Mouse (Mus musculus) liver, embryonic 14.5 days (tissue): ENCODE data around the gene Iqcc. TPM values are rescaled to one million over a fixed set of nuclear protein-coding genes. Genes with fewer than 3 reads are reported as not detected.

Source experiments
- ATAC-seq: fragments of 200-750 bp; cut with Nextera tagmentation; 2 replicates; pipeline ENCODE4 v1.8.0; 2017; ENCODE audit warnings: moderate number of reproducible peaks, mild to moderate bottlenecking, moderate library complexity; ENCODE audit not compliant: insufficient read depth
- DNase-seq, 3 experiments: peaks; one replicate each; pipeline ENCODE4 v3.0.0-alpha.2; 2012 to 2013; ENCODE audit warnings: low read depth in 3 of 3, low spot score in 3 of 3
- H3K27ac ChIP-seq: fragments of 300-500 bp; sonication (generic); 2 replicates; pipeline ENCODE4 v1.5.1; 2014; ENCODE audit warnings: moderate library complexity, mild to moderate bottlenecking, control low read depth, inconsistent platforms
- H3K27me3 ChIP-seq: fragments of 300-500 bp; sonication (generic); 2 replicates; pipeline ENCODE4 v1.6.1; 2014; ENCODE audit warnings: mild to moderate bottlenecking, low read length, moderate library complexity; ENCODE audit not compliant: control insufficient read depth, insufficient read depth
- H3K36me3 ChIP-seq: fragments of 300-500 bp; sonication (generic); replicated peaks from 2 replicates; pipeline ENCODE4 v1.6.1; 2014; ENCODE audit warnings: low read depth; ENCODE audit not compliant: control insufficient read depth, insufficient read depth
- H3K4me1 ChIP-seq, 2 experiments: fragments of 200-500 bp in 1 of 2; fragments of 300-500 bp in 1 of 2; sonication (generic) in 1 of 2; replicated peaks; 2 replicates each; pipeline ENCODE4 v1.6.1; 2012 to 2014; ENCODE audit warnings: antibody characterized with exemption in 1 of 2, inconsistent platforms in 1 of 2, low read length in 1 of 2; ENCODE audit not compliant: control insufficient read depth in 2 of 2, insufficient read depth in 2 of 2
- H3K4me2 ChIP-seq: fragments of 300-500 bp; sonication (generic); 2 replicates; pipeline ENCODE4 v1.6.1; 2014; ENCODE audit warnings: low read depth, mild to moderate bottlenecking, control low read depth, moderate library complexity
- H3K4me3 ChIP-seq, 2 experiments: fragments of 200-500 bp in 1 of 2; fragments of 300-500 bp in 1 of 2; sonication (generic) in 1 of 2; 2 replicates each; pipeline ENCODE4 v1.5.1; 2012 to 2014; ENCODE audit warnings: low read depth in 2 of 2, low read length in 2 of 2, mild to moderate bottlenecking in 2 of 2, control low read depth in 1 of 2, inconsistent platforms in 1 of 2, moderate library complexity in 1 of 2; ENCODE audit not compliant: insufficient read depth in 1 of 2
- H3K9ac ChIP-seq: fragments of 300-500 bp; sonication (generic); replicated peaks from 2 replicates; pipeline ENCODE4 v1.6.1; 2014; ENCODE audit warnings: mild to moderate bottlenecking, control low read depth, moderate library complexity
- H3K9me3 ChIP-seq: fragments of 300-500 bp; sonication (generic); 2 replicates; pipeline ENCODE4 v1.6.1; 2016; ENCODE audit warnings: low read length, mixed read lengths; ENCODE audit not compliant: control insufficient read depth
- CTCF ChIP-seq: IDR thresholded peaks from 2 replicates; pipeline ENCODE4 v1.5.1; 2016; ENCODE audit warnings: antibody characterized with exemption, low read depth, control low read depth
- EP300 ChIP-seq: IDR thresholded peaks from 2 replicates; pipeline ENCODE4 v1.6.1; 2016; ENCODE audit warnings: antibody characterized with exemption, low read depth
- WGBS: fragments of 180-500 bp; shearing (Covaris S2); extraction: QIAGEN DNeasy Blood & Tissue Kit; methylation state at CpG from one replicate; pipeline ENCODE4 v1.1.7; 2014; ENCODE audit not compliant: insufficient replicate concordance; 5-methylcytosine and 5-hydroxymethylcytosine counted together
- polyA plus RNA-seq, 2 experiments: library from polyadenylated mRNA; depleted of rRNA in 1 of 2; stranded (reverse) in 1 of 2; unstranded in 1 of 2; fragments of >200 nt; fragmentation: Nextera tagmentation in 1 of 2; extraction: Ambion mirVana in 1 of 2; gene quantifications; 2 replicates each; pipeline versions ENCODE4 v1.2.1 to v1.2.3; 2012 to 2014

The Iqcc gene
- polyA plus RNA-seq, 2 experiments, result 7.0 to 8.8 TPM

DNA sequence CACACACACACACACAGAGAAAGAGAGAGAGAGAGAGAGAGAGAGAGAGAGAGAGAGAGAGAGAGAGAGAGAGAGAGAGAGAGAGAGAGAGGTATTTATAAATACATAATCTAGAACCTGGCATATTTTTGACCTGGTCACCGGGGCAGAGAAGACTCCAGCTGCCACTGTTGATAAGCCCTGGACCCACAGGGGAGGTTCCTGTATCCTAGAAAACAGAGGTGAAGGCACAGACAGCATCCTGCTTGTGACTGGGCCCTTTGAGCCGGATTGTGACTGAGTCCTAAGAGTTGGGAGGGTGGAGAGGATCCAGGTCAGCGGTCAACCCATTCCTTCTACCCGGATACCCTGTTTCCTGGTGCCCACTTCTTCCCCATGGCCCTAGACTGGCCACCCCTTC, 30.0 kb downstream of the Iqcc start:
- peaks cover 28% of the 10 kb centered on the region for H3K36me3 ChIP-seq
- ATAC-seq (peak; percentile 75), DNase-seq (peak; percentile 47 to 67 (median 52))
- H3K4me2 ChIP-seq, result peak overlapping the region; percentile 37
- H3K9me3 ChIP-seq, result no peaks in the 10 kb centered on the region
- peak overlapping the region; percentile 82 for H3K27ac ChIP-seq
- WGBS, result 48% methylated on average over 4 of the region's 4 CpGs
- no peak for TF ChIP-seq CTCF
- TF ChIP-seq EP300, result peak; percentile 78
- H3K9ac ChIP-seq, result peak overlapping the region; percentile 6; the same call in 1 of the 2 replicates
- no peaks in the 10 kb centered on the region for H3K27me3 ChIP-seq
- H3K4me1 ChIP-seq, result peaks cover 15 to 36% of the 10 kb centered on the region in 2 experiments
- H3K4me3 ChIP-seq, result no peak overlapping the region; a peak in 1 of 4 replicates

DNA sequence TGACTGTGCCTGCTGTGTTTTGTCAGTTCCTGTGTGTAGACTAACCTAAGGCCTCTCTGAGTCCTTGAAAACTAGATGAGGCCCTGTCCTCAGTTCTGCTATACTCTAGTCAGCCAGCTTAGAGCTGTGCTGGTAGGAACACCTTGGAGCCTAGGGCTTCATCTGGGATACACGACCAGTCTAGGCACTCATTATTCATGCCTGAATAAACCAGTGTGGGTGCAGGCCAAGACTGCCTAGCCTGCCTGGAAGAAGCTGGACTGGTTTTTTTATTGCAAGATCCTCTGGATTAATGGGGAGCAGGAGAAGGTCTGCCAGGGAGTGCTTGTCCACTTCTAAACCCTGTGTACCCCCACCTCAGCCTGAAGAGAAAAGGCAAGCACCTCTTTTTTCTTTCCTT, 32.0 kb downstream of the Iqcc start:
- DNase-seq (no peak), ATAC-seq (no peak)
- Histone ChIP-seq H3K27ac (peak overlapping the region; percentile 25; the same call in 1 of the 2 replicates), H3K27me3 (no peaks in the 10 kb centered on the region), H3K9ac (no peak overlapping the region), H3K4me2 (no peak overlapping the region), H3K36me3 (peaks cover 12% of the 10 kb centered on the region), H3K9me3 (no peaks in the 10 kb centered on the region), H3K4me1 (peaks cover 15 to 36% of the 10 kb centered on the region in 2 experiments), H3K4me3 (no peak overlapping the region)
- no peak for TF ChIP-seq CTCF
- TF ChIP-seq EP300, result no peak
- WGBS, result 66% methylated on average over 1 of the region's 1 CpGs

DNA sequence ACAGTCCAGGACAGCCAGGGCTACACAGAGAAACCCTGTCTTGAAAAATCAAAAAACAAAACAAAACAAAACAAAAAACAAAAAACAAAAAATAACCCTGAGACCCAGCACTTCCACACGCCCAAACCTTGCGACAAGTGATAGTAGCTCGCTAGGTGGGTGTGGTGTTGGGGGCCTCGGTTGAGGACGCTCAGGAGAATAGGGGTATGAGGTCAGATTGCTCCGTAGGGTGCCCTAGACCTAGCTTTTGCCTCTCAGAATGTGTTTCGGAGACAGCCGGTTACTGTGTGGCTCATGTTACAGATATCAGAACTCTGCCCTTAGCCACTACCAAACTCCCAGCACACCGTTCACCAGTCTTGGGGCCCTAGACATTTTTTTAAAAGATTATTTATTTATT, 33.1 kb downstream of the Iqcc start:
- H3K4me1 ChIP-seq, result peaks cover 15 to 36% of the 10 kb centered on the region in 2 experiments

DNA sequence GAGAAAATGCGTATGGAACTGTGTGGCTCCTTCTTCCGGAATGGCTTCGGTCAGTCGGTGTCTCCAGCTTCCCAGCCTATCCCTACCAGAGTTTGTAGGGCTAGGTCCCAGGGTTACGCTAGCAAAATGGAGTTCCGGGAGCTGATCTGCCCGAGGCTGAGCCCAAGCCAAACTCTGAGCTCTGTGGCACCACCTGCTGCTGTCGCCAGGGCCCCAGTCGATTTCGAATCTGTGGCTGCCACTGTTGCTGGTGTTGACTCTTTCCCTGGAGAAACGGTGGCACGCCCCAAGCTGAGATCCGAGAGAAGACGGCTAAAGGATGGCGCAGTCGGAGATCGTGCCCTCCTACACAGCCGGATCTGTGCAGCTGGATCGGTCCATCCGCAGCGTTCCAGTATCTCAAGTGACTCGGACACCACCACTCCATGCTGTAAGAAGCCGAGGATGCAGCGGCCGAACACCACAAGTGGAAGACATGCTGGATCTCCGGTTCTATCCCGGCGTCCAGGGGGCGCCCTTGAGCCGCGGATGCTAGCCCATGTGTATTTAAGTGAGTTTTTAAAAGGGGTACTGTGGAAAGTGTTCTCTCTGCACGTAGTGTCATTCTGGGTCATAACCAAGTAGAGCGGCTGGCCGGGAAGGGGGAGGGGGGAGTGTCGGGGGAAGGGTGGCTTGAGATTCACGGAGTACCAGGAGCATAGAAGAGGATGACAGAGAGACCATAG, 33.9 kb downstream of the Iqcc start:
- TF ChIP-seq EP300, result no peak
- peak; percentile 89 for TF ChIP-seq CTCF
- peak overlapping the region; percentile 73 for H3K27ac ChIP-seq
- peak; percentile 67 to 81 (median 67) for DNase-seq
- ATAC-seq, result peak; percentile 76
- no peaks in the 10 kb centered on the region for H3K36me3 ChIP-seq
- H3K4me1 ChIP-seq, result peaks cover 15 to 38% of the 10 kb centered on the region in 2 experiments
- H3K9ac ChIP-seq, result peak overlapping the region; percentile 69
- no peaks in the 10 kb centered on the region for H3K27me3 ChIP-seq
- H3K4me3 ChIP-seq, result peak overlapping the region; percentile 57 to 62
- WGBS, result 2% methylated on average over 36 of the region's 36 CpGs
- no peaks in the 10 kb centered on the region for H3K9me3 ChIP-seq
- H3K4me2 ChIP-seq, result peak overlapping the region; percentile 79

More for the DNA sequence above, 33.1 kb downstream of the Iqcc start:
- 26% methylated on average over 9 of the region's 9 CpGs for WGBS
- TF ChIP-seq EP300 (no peak), CTCF (no peak)
- Histone ChIP-seq H3K4me2 (peak overlapping the region; percentile 79), H3K4me3 (peak overlapping the region; percentile 57 to 62), H3K9me3 (no peaks in the 10 kb centered on the region), H3K27me3 (no peaks in the 10 kb centered on the region), H3K27ac (peak overlapping the region; percentile 73), H3K9ac (peak overlapping the region; percentile 69), H3K36me3 (0 out of 2 replicates have a peak, but pooled peaks cover under 1% of the 10 kb centered on the region)
- ATAC-seq (peak; percentile 68), DNase-seq (no peak)

DNA sequence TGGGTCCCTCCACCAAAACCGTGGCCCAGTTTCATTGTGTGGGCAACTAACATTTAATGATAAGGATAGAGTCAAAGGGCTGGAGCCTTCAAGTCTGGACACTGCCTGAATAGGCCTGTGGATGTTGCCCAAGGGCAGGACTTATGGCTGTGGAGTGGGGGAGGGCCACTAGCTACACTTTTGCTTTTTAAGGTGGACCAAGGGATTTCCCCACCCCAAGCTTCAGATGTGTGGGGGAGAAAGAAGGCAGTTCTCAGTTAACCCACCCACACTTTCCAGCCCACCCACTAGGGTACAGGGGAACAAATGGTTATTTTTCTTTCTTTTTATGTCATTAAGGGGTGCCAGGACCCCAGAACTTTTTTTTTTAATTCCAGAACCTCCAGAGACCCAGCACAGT, 34.5 kb downstream of the Iqcc start:
- Histone ChIP-seq H3K27me3 (no peaks in the 10 kb centered on the region), H3K4me2 (peak overlapping the region; percentile 79), H3K4me1 (peaks cover 14 to 32% of the 10 kb centered on the region in 2 experiments), H3K9me3 (no peaks in the 10 kb centered on the region), H3K4me3 (peak overlapping the region in 1 of 2 experiments; percentile 57; a peak in 3 of 4 replicates), H3K27ac (peak overlapping the region; percentile 73), H3K36me3 (no peaks in the 10 kb centered on the region), H3K9ac (peak overlapping the region; percentile 69)
- no peak for TF ChIP-seq CTCF
- no peak for TF ChIP-seq EP300
- 60% methylated on average over 1 of the region's 1 CpGs for WGBS
- ATAC-seq (no peak), DNase-seq (no peak)
